Mouse (Mus musculus) layer of hippocampus, adult 18-20 months (tissue): ENCODE data around the gene 4430402I18Rik. TPM values are rescaled to one million over a fixed set of nuclear protein-coding genes. Genes with fewer than 3 reads are reported as not detected.
"Not testable (repeated sequence)": the region's sequence is repeated elsewhere in the genome, so short reads cannot be mapped to it uniquely, and the experiment has no call there.

Experiments used
- DNase-seq, 2 experiments: peaks; one replicate each; pipeline ENCODE4 v3.0.0; 2022; ENCODE audit warnings: low spot score in 2 of 2
- long read RNA-seq: library from polyadenylated mRNA; stranded (forward); transcript quantifications from one replicate; pipeline ENCODE4 v2.0.0, GENCODE M21; 2021
- total RNA-seq, 2 experiments: library from RNA; stranded (reverse); gene quantifications; 2 replicates each; pipeline ENCODE4 v1.2.3; 2021

The 4430402I18Rik gene
- 1 to 10 TPM; 5.4 to 8.5 TPM for total RNA-seq
- long read RNA-seq, partial matches to known transcripts, result 10 of 43 reads
- long read RNA-seq, other reads (novel, unspliced or antisense), result 31 of 43 reads

GRCm38 (mm10) chr19:28967652-28968051 lies at the start of gene 4430402I18Rik:
Gene 4430402I18Rik (minus strand): TSS chr19:28967800.
- DNase-seq, result no peak

GRCm38 (mm10) chr19:29016786-29017185 lies 49.2 kb upstream of the 4430402I18Rik start:
- DNase-seq, result no peak

GRCm38 (mm10) chr19:29016204-29016765 lies 48.7 kb upstream of the 4430402I18Rik start:
- DNase-seq, result no peak

- no peak for DNase-seq
Measured at GRCm38 (mm10) chr19:29015410-29016203, 48.0 kb upstream of the 4430402I18Rik start.

GRCm38 (mm10) chr19:29014466-29015055 lies 47.0 kb upstream of the 4430402I18Rik start:
- no peak for DNase-seq

- peak in 1 of 2 experiments; percentile 73 for DNase-seq
Measured at GRCm38 (mm10) chr19:29011355-29011990, 43.9 kb upstream of the 4430402I18Rik start.

GRCm38 (mm10) chr19:29009046-29009445 lies 41.4 kb upstream of the 4430402I18Rik start:
- DNase-seq, result no peak

- DNase-seq, result no peak
Measured at GRCm38 (mm10) chr19:29008069-29008706, 40.6 kb upstream of the 4430402I18Rik start.

GRCm38 (mm10) chr19:29000321-29000720 lies 32.7 kb upstream of the 4430402I18Rik start:
- DNase-seq, result not testable (repeated sequence)

GRCm38 (mm10) chr19:28997976-28998630 lies 30.5 kb upstream of the 4430402I18Rik start:
- DNase-seq, result no peak

- no peak for DNase-seq
Measured at GRCm38 (mm10) chr19:28995366-28995765, 27.8 kb upstream of the 4430402I18Rik start.

GRCm38 (mm10) chr19:28994870-28995269 lies 27.3 kb upstream of the 4430402I18Rik start:
- peak in 1 of 2 experiments; percentile 68 for DNase-seq

GRCm38 (mm10) chr19:28991391-28991790 lies 23.8 kb upstream of the 4430402I18Rik start:
- DNase-seq, result no peak

- DNase-seq, result peak; percentile 19 to 60
Measured at GRCm38 (mm10) chr19:28990590-28991221, 23.1 kb upstream of the 4430402I18Rik start.

GRCm38 (mm10) chr19:28990194-28990589 lies 22.6 kb upstream of the 4430402I18Rik start, which contains the start of gene Cdc37l1:
Gene Cdc37l1 (plus strand): TSS chr19:28990352.
- peak; percentile 93 to 97 for DNase-seq

GRCm38 (mm10) chr19:28989515-28989914 lies 21.9 kb upstream of the 4430402I18Rik start:
- DNase-seq, result no peak

- no peak for DNase-seq
Measured at GRCm38 (mm10) chr19:28982617-28983016, 15.0 kb upstream of the 4430402I18Rik start.

- peak; percentile 69 to 92 for DNase-seq
Measured at GRCm38 (mm10) chr19:28974862-28975611, 7.4 kb upstream of the 4430402I18Rik start.

- DNase-seq, result no peak
Measured at GRCm38 (mm10) chr19:28970251-28970650, 2.7 kb upstream of the 4430402I18Rik start.
